Mouse (Mus musculus): ENCODE results near the gene Ublcp1. TPM values are rescaled to one million over a fixed set of nuclear protein-coding genes. Genes with fewer than 3 reads are reported as not detected.

Ublcp1 gene
- total RNA-seq, 2 experiments from 2014 or later = 36.4 to 42.3 TPM

GRCm38 (mm10) chr11:44430036-44430435 lies 40.3 kb downstream of the Ublcp1 start:
- DNase-seq (ENCODE audit: low spot score in 2 of 2) = no peak
- intact Hi-C loops (cut with DNase I) = no loop called here

DNA sequence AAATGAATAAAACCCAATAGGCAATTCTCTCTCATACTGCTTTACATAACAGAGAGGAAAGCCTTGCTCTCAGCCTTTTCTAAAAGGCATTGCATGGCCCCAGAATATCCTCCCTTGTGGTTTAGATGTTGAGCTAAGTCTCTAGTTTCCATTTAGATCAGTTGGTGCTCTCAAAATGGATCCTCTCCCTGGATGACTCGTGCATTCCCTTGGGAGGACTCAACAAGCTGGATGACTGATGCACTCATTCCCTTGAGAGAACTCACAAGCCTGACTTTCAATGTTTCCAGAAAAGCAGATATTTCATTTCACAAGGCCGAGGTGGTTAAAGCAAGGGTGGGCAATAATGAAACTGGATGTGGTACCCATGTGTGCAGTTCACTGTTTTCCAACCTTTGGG lies 42.3 kb downstream of the Ublcp1 start:
- DNase-seq (ENCODE audit: low spot score in 2 of 2) = no peak
- intact Hi-C loops (cut with DNase I) = no loop called here

DNA sequence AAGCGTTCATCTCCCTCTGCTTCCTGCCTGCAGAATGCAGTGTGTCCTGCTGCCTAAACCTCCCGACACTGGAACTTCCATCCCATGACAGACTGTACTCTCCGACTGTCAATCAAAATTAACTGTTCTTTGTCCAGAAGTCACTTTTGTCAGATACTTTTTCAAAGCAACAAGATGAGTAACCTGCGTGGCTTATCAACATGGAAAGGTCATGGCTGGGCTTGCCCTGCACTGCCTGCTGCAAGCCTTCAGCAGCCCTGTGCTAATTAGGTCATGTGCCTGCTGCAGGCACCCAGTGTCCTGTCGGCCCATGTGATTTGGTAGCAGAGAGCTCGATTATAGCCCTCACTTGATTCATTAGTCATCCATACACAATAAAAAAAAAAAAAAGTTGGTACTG lies 44.7 kb downstream of the Ublcp1 start:
- intact Hi-C loops (cut with DNase I) = no loop called here

DNA sequence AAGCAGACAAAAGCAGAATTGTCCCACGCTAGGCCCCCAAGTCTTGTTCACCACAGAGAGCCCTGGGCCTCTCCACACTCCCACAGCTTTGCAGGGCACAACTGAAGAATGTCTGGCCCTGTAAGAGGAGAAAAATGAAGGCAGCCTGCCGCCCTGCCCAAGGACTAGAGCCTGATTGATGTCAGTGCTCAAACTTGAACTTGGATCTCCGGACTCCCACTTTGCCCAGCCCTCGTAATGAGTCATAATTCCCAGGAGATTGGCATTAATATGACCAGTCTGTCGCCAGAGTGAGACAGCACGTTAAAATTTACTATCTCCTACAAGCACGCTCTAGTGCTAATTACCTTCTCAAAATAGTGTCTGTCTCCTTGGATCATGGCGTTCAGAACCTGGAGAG lies 45.3 kb downstream of the Ublcp1 start:
- intact Hi-C loops (cut with DNase I) = no loop called here
- DNase-seq (ENCODE audit: low spot score in 2 of 2) = no peak

More for the DNA sequence above, 44.7 kb downstream of the Ublcp1 start:
- DNase-seq (ENCODE audit: low spot score in 2 of 2) = no peak

DNA sequence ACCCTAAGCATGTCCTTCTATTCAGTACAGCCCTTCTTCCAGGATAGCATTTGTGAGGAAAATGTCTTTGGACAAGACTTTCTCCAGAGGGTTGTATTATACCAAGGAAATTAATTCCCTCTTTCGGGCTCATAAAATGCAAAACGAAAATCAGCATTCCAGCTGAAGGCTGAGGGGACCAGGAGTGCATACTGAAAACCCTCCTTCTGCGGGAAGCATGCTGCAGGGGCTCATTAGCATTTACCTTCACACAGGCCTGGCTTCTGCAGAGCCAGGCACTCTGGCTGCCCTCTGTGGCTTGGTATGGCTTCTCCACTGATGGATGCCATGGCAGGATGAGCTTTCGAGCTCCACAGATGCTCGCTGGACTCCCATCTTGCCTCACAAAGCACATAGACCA lies 46.3 kb downstream of the Ublcp1 start:
- intact Hi-C loops (cut with DNase I) = no loop called here
- DNase-seq (ENCODE audit: low spot score in 2 of 2) = no peak

DNA sequence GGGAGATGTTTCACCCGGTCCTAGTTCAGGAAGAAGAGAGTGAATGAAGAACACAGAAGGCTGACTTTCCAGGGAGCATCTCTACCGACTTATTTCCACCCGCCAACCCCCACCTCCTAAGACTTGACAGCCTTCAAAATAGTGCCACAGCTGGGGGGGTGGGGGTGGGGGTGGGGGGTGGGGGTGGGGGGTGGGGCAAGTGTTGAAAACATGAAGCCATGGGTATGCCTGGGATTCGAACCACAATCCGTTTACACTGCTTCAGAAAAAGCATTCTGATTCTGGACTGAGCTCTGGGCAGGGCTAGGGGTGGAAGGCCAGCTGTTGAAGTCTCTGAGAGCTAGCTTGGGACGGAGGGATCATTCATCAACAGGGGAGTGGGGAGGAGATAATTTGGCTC lies 47.0 kb downstream of the Ublcp1 start:
- intact Hi-C loops (cut with DNase I) = no loop called here
- no peak for DNase-seq (ENCODE audit: low spot score in 2 of 2)

GRCm38 (mm10) chr11:44422337-44423111 lies 47.8 kb downstream of the Ublcp1 start:
- DNase-seq (ENCODE audit: low spot score in 2 of 2) = no peak
- intact Hi-C loops (cut with DNase I) = no loop called here

GRCm38 (mm10) chr11:44417403-44417802 lies 52.9 kb downstream of the Ublcp1 start:
- intact Hi-C loops (cut with DNase I) = no loop called here
- DNase-seq (ENCODE audit: low spot score in 2 of 2) = no peak

DNA sequence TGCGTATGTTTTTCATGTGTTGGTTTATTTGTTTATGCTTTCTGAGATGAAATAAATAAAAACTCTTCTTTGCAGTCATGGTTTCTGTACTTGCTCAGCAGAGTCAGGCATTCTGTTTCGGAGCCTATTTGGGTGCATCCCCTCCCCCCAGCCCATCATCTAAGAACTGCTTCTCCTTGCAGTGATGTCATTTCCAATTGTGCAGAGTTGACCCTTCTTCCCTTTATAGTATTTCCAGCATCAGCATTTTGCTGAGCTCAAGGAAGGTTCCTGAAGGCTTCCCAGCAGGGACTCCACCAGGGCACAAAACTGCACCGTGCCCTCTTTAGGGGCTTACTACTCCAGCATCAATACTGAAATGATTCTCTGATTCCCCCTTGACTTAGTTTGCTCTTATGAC lies 55.7 kb downstream of the Ublcp1 start:
- DNase-seq (ENCODE audit: low spot score in 2 of 2) = no peak
- intact Hi-C loops (cut with DNase I) = no loop called here

GRCm38 (mm10) chr11:44413371-44413770 lies 56.9 kb downstream of the Ublcp1 start:
- intact Hi-C loops (cut with DNase I) = no loop called here
- DNase-seq (ENCODE audit: low spot score in 2 of 2) = no peak

DNA sequence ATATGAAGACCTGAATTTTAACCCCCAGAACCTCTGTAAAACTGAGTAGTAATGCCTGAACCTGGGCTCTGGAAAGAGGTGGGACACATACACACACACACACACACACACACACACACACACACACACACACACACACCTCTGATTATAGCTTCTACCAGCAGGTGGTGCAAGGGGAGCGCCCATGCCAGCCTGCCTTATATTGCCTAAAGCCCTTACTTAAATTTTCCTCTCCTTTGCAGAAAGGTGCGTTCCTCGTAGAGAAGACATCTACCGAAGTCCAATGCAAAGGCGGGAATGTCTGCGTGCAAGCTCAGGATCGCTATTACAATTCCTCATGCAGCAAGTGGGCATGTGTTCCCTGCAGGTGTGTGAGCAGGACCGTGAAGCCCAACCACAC lies 58.0 kb downstream of the Ublcp1 start:
- no peak for DNase-seq (ENCODE audit: low spot score in 2 of 2)
- intact Hi-C loops (cut with DNase I) = no loop called here

GRCm38 (mm10) chr11:44410413-44410812 lies 59.9 kb downstream of the Ublcp1 start:
- intact Hi-C loops (cut with DNase I) = no loop called here
- no peak for DNase-seq (ENCODE audit: low spot score in 2 of 2)

GRCm38 (mm10) chr11:44408626-44409025 lies 61.7 kb downstream of the Ublcp1 start:
- DNase-seq (ENCODE audit: low spot score in 2 of 2) = no peak

DNA sequence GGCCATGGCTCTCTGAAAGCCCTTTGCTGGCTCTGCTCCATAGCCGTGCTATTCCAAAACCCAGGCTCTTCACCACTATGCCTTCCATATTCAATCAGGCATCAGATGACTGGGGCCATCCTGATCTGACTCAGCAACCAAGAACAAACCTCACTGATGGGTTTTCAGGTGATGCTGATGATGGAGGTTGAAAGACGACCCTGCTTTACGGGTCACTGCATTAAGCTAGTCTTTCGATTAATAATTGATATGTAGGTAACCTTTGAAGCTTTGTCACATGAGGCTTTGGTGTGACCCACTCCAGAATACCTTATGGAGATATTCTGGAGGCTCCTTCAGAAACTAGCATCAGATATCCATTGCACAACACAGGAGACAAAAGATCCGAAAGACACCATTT lies 63.8 kb downstream of the Ublcp1 start:
- DNase-seq (ENCODE audit: low spot score in 2 of 2) = no peak
- intact Hi-C loops (cut with DNase I) = no loop called here

More at GRCm38 (mm10) chr11:44408626-44409025, 61.7 kb downstream of the Ublcp1 start:
- intact Hi-C loops (cut with DNase I) = no loop called here

GRCm38 (mm10) chr11:44405961-44406360 lies 64.3 kb downstream of the Ublcp1 start:
- no peak for DNase-seq (ENCODE audit: low spot score in 2 of 2)
- intact Hi-C loops (cut with DNase I) = no loop called here

DNA sequence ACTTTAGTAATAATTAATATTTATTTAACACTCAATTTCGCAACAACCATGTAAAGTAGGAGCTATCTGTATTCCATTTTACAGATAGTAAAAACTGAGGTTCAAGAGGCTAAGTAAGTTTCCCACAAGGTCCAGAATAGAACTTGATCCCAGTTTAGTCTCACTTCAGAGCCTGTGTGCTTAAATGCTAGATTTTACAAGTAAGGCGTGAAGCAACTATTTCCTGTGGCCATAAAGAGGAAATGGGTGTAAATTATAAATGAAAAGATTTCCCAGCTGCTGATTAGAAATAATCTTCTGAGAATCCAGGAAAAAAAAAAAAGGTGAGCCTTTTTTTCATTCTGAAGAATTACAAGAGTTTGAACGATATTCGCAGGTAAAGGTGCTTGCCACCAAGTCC lies 65.2 kb downstream of the Ublcp1 start:
- no peak for DNase-seq (ENCODE audit: low spot score in 2 of 2)
- intact Hi-C loops (cut with DNase I) = no loop called here

Small RNA genes within 50 kb of the gene (microRNA-seq; reads per million reads assigned to microRNA genes)
- gene Gm22121 = 0 reads per million in 2 experiments

Other genes with a start within 250 kb of the Ublcp1 start
- gene Il12b, start 70.4 kb downstream of the Ublcp1 start, total RNA-seq (2021) = not detected
- gene Rnf145, start 48.5 kb upstream of the Ublcp1 start, total RNA-seq (2021) = 100 to 1,000 TPM; 106 to 109 TPM
- 1 to 10 TPM; 4.2 to 4.6 TPM for gene Ebf1, start 146.8 kb upstream of the Ublcp1 start, total RNA-seq (2021)